Mouse (Mus musculus) hindbrain, postnatal 0 days (tissue): ENCODE measurements around the gene Aamp. TPM values are rescaled to one million over a fixed set of nuclear protein-coding genes. Genes with fewer than 3 reads are reported as not detected.

ENCODE experiments used
- ATAC-seq: fragments of 200-750 bp; cut with Nextera tagmentation; 2 replicates; pipeline ENCODE4 v1.8.0; 2017; ENCODE audit warnings: mild to moderate bottlenecking, moderate TSS enrichment, moderate library complexity
- DNase-seq: peaks from one replicate; pipeline ENCODE4 v3.0.0-alpha.2; 2015; ENCODE audit warnings: low spot score
- H3K27ac ChIP-seq: fragments of 300-500 bp; sonication (generic); 2 replicates; pipeline ENCODE4 v1.5.1; 2014; ENCODE audit warnings: mild to moderate bottlenecking
- H3K27me3 ChIP-seq: fragments of 300-500 bp; sonication (generic); 2 replicates; pipeline ENCODE4 v1.6.1; 2014; ENCODE audit warnings: low read length, mixed read lengths; ENCODE audit not compliant: insufficient read depth
- H3K36me3 ChIP-seq: fragments of 300-500 bp; sonication (generic); 2 replicates; pipeline ENCODE4 v1.6.1; 2014; ENCODE audit warnings: low read length, mixed read lengths; ENCODE audit not compliant: insufficient read depth
- H3K4me1 ChIP-seq: fragments of 300-500 bp; sonication (generic); 2 replicates; pipeline ENCODE4 v1.6.1; 2014; ENCODE audit warnings: antibody characterized with exemption, low read length, mixed read lengths; ENCODE audit not compliant: insufficient read depth
- H3K4me2 ChIP-seq: fragments of 300-500 bp; sonication (generic); 2 replicates; pipeline ENCODE4 v1.6.1; 2014; ENCODE audit warnings: low read depth, mild to moderate bottlenecking, low read length, moderate library complexity, mixed read lengths
- H3K4me3 ChIP-seq: fragments of 300-500 bp; sonication (generic); 2 replicates; pipeline ENCODE4 v1.5.1; 2014; ENCODE audit warnings: low read length
- H3K9ac ChIP-seq: fragments of 300-500 bp; sonication (generic); replicated peaks from 2 replicates; pipeline ENCODE4 v1.6.1; 2014; ENCODE audit warnings: mild to moderate bottlenecking, low read length, moderate library complexity, mixed read lengths
- H3K9me3 ChIP-seq: fragments of 300-500 bp; sonication (generic); 2 replicates; pipeline ENCODE4 v1.6.1; 2016; ENCODE audit warnings: low read length, mixed read lengths
- CTCF ChIP-seq: IDR thresholded peaks from 2 replicates; pipeline ENCODE4 v1.5.1; 2016; ENCODE audit warnings: antibody characterized with exemption, control low read depth, low read depth
- WGBS: fragments of 180-500 bp; shearing (Covaris S2); extraction: QIAGEN DNeasy Blood & Tissue Kit; methylation state at CpG from one replicate; pipeline ENCODE4 v1.1.7; 2014; 5-methylcytosine and 5-hydroxymethylcytosine counted together
- polyA plus RNA-seq: library from polyadenylated mRNA; unstranded; fragments of >200 nt; fragmentation: Nextera tagmentation; extraction: Ambion mirVana; gene quantifications from 2 replicates; pipeline ENCODE4 v1.2.1, GENCODE M21; 2015
- total RNA-seq: library from RNA; depleted of rRNA; stranded (reverse); fragments of >200 nt; gene quantifications from 2 replicates; pipeline ENCODE4 v1.2.3, GENCODE M21; 2014

Gene Aamp
- total and polyA plus RNA-seq, 2 experiments from 2014 or later, result 161 to 212 TPM

GRCm38 (mm10) chr1:74255704-74256345, 28.7 kb downstream of the Aamp start:
- Histone ChIP-seq H3K4me1 (no peaks in the 10 kb centered on the region), H3K27me3 (no peaks in the 10 kb centered on the region), H3K4me3 (no peak overlapping the region), H3K9ac (no peak overlapping the region), H3K4me2 (no peak overlapping the region), H3K36me3 (peaks cover 38% of the 10 kb centered on the region), H3K27ac (no peak overlapping the region), H3K9me3 (no peaks in the 10 kb centered on the region)
- DNase-seq (no peak), ATAC-seq (no peak)
- TF ChIP-seq CTCF, result no peak
- 95% methylated on average over 8 of the region's 8 CpGs for WGBS

GRCm38 (mm10) chr1:74250096-74250495, 34.4 kb downstream of the Aamp start:
- H3K27me3 ChIP-seq, result no peaks in the 10 kb centered on the region

GRCm38 (mm10) chr1:74249331-74249980, 35.1 kb downstream of the Aamp start:
- no peak overlapping the region for H3K4me2 ChIP-seq
- H3K27ac ChIP-seq, result peak overlapping the region; percentile 33; the same call in 1 of the 2 replicates
- H3K9ac ChIP-seq, result no peak overlapping the region
- no peaks in the 10 kb centered on the region for H3K4me1 ChIP-seq
- no peaks in the 10 kb centered on the region for H3K9me3 ChIP-seq
- H3K27me3 ChIP-seq, result no peaks in the 10 kb centered on the region
- DNase-seq, result no peak
- no peak overlapping the region for H3K4me3 ChIP-seq
- ATAC-seq, result no peak
- H3K36me3 ChIP-seq, result peaks cover 36% of the 10 kb centered on the region
- TF ChIP-seq CTCF, result no peak
- 85% methylated on average over 5 of the region's 5 CpGs for WGBS

More at GRCm38 (mm10) chr1:74250096-74250495, 34.4 kb downstream of the Aamp start:
- ATAC-seq, result no peak
- no peak overlapping the region for H3K9ac ChIP-seq
- H3K9me3 ChIP-seq, result no peaks in the 10 kb centered on the region
- H3K4me1 ChIP-seq, result no peaks in the 10 kb centered on the region
- H3K27ac ChIP-seq, result no peak overlapping the region
- H3K4me2 ChIP-seq, result no peak overlapping the region
- no peak for TF ChIP-seq CTCF
- peaks cover 41% of the 10 kb centered on the region for H3K36me3 ChIP-seq
- no peak for DNase-seq
- WGBS, result 94% methylated on average over 4 of the region's 4 CpGs
- no peak overlapping the region for H3K4me3 ChIP-seq

- no peak for DNase-seq
- H3K9me3 ChIP-seq, result no peaks in the 10 kb centered on the region
- no peaks in the 10 kb centered on the region for H3K27me3 ChIP-seq
- H3K9ac ChIP-seq, result no peak overlapping the region
- no peak for TF ChIP-seq CTCF
- no peak overlapping the region for H3K4me3 ChIP-seq
- H3K36me3 ChIP-seq, result peaks cover 30% of the 10 kb centered on the region
- peak overlapping the region; percentile 33; the same call in 1 of the 2 replicates for H3K27ac ChIP-seq
- ATAC-seq, result no peak
- H3K4me2 ChIP-seq, result no peak overlapping the region
- no peaks in the 10 kb centered on the region for H3K4me1 ChIP-seq
- 68% methylated on average over 1 of the region's 1 CpGs for WGBS
Measured at GRCm38 (mm10) chr1:74248799-74249198, 35.7 kb downstream of the Aamp start.

GRCm38 (mm10) chr1:74245525-74245924, 39.0 kb downstream of the Aamp start:
- H3K36me3 ChIP-seq, result peaks cover 17% of the 10 kb centered on the region
- no peak for ATAC-seq
- no peak for DNase-seq
- WGBS, result 85% methylated on average over 2 of the region's 2 CpGs
- H3K4me2 ChIP-seq, result no peak overlapping the region
- TF ChIP-seq CTCF, result no peak
- no peak overlapping the region for H3K9ac ChIP-seq
- H3K9me3 ChIP-seq, result no peaks in the 10 kb centered on the region
- H3K27ac ChIP-seq, result no peak overlapping the region
- no peak overlapping the region for H3K4me3 ChIP-seq
- no peaks in the 10 kb centered on the region for H3K27me3 ChIP-seq
- H3K4me1 ChIP-seq, result no peaks in the 10 kb centered on the region

- no peaks in the 10 kb centered on the region for H3K36me3 ChIP-seq
- no peak overlapping the region for H3K27ac ChIP-seq
- H3K4me3 ChIP-seq, result no peak overlapping the region
- H3K9me3 ChIP-seq, result no peaks in the 10 kb centered on the region
- 70% methylated on average over 4 of the region's 4 CpGs for whole genome bisulfite sequencing
- no peak overlapping the region for H3K9ac ChIP-seq
- H3K27me3 ChIP-seq, result no peaks in the 10 kb centered on the region
- no peak overlapping the region for H3K4me2 ChIP-seq
- H3K4me1 ChIP-seq, result peaks cover 14% of the 10 kb centered on the region
- no peak for TF ChIP-seq CTCF
- no peak for ATAC-seq
- no peak for DNase-seq
Measured at GRCm38 (mm10) chr1:74240832-74241231, 43.7 kb downstream of the Aamp start.

GRCm38 (mm10) chr1:74240311-74240710, 44.2 kb downstream of the Aamp start:
- H3K36me3 ChIP-seq, result no peaks in the 10 kb centered on the region
- H3K27me3 ChIP-seq, result no peaks in the 10 kb centered on the region
- H3K9ac ChIP-seq, result no peak overlapping the region
- no peak overlapping the region for H3K4me2 ChIP-seq
- no peak for ATAC-seq
- no peak for DNase-seq
- no peak overlapping the region for H3K27ac ChIP-seq
- no peak for TF ChIP-seq CTCF
- peaks cover 14% of the 10 kb centered on the region for H3K4me1 ChIP-seq
- 47% methylated on average over 6 of the region's 6 CpGs for WGBS
- no peaks in the 10 kb centered on the region for H3K9me3 ChIP-seq
- H3K4me3 ChIP-seq, result no peak overlapping the region
